Mouse (Mus musculus) retina, embryonic 14.5 days (tissue): ENCODE measurements around the gene Ncapd2.

Experiments used
- DNase-seq: peaks from one replicate; pipeline ENCODE4 v3.0.0-alpha.2; 2015; ENCODE audit warnings: low spot score

Gene Ncapd2

DNA sequence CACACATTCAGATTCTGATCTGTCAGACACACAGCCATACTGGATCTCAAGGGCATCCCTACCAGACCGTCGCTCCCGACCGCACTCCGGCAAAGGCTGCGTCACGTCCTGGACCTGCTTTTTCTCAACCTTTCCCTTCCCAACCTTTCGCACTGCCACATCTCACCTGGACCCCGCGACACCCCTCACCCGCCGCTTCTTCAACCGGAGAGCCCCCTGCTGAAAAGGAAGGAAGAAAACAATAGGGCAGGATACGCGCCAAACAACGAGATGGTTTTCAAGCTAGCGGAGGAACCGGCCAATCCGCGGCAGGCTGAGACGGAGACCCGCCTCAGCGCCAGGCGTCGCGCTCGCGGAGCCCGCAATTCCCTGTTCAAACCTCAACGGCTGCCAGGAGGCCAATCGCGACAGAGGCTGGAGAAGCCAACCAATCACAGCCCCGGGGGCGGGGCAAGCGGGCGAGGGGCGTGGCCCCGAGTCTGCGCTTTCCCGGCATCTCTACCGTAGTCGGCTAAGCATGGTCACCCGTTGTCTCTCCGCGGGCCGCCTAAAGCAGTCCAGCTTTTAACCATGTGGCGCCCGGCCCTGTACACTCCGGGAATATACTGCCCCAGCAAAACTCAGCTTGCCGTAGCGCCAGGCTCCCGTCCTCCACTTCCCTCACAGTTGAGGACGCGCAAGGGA, at the start of gene Ncapd2, which contains the start of gene Mrpl51:
TSS of gene Ncapd2 (minus strand) at position 370 of the 684 bp plus-strand sequence.
TSS of gene Mrpl51 (plus strand) at position 470 of the 684 bp plus-strand sequence.
- peak; percentile 99 for DNase-seq

DNA sequence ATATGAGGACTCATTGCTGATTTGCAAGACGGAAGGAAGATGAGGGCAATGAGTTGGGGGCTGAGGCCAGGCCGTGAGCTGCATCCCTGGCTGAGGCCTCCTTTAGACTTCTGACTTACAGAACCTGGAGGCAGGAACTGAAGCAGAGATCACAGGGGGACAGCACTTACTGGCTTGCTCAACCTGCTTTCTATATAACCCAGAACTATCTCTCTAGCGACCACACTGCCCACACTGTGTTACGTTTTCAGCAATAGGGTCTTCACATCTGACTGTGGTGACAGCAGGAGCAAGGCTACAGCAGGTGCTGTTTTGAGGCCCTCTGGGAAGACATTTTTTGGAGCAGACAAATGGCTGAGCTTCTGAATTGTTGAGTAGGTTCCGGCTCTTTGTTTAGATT, 49.1 kb upstream of the Ncapd2 start:
- DNase-seq: no peak

DNA sequence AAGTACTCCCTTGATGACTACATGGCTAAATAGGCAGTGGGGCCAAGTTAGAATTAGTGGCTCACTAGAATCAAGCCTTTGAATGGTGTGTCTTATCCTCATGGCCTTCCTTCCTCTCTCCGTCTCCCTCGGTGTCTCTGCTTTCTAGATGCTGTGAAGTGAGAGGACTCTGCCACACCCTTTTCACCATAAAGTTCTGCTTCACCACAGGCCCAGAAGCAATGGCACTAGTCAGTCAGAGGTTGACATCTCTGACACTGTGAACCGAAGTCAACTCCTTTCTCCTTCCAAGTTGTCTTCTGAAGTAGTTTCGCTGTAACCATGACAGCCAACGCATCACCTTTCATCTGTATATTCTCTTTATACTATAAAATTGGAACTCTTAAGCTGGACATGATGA, 48.0 kb upstream of the Ncapd2 start:
- no peak for DNase-seq

DNA sequence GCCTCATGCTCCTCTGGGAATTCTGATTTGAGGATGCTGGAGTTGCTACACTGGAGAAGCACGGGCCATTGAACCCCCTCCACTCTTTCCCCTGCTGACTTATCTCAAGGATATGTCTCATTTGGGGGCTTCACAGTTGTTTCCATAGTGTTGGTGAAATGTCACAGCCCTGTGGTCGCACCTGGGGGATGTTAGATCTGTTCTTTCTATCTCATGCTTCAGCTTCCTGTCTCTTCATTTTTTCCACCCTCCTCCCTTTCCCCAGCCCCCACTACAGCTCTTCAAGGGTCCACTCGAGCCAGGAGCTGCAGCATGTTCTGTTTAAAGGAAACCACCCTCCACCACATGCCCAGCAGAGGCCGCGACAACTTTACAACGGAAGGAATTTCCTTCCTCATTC, 46.9 kb upstream of the Ncapd2 start:
- DNase-seq: no peak

DNA sequence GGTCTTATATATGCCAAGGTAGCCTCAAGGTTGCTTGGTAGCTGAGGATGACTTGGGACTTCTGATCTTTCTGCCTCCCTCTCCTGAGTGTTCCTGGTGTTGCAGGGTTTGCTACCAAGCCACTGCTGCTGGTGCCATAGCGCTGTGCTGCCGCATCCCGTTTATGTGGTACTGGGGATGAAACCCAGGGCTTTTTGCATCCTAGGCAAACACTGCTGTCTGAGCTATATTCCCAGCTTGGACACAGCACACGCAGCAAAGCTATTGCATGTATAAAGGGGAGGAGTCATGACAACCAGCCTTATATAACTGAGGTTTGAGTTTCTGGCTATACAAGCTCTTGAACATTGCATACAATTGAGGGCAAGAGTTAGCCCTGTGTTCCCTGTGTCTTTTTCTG, 45.9 kb upstream of the Ncapd2 start:
- DNase-seq: no peak

DNA sequence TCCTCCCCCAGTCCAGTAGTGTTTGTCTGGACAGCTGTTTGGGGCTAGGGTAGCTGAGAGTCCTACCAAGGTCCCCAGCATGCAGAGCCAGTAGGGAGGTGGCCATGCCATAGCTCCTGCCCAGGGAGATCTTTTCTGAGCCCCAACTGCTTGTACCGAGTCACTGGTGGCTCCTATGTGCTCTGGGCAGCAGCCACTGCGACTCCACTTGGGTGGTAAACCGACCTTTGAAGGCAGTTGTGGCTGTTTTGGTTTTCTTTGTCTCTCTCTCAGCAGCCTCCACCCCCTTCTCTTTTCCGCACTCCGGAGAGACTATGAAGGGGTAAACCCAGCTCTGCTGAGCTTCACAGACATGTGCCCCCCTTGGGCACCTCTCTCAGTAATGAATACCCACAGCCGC, 45.3 kb upstream of the Ncapd2 start, which contains the start of gene Cd27:
TSS of gene Cd27 (minus strand) at position 229 of the 400 bp plus-strand sequence.
- DNase-seq: no peak

DNA sequence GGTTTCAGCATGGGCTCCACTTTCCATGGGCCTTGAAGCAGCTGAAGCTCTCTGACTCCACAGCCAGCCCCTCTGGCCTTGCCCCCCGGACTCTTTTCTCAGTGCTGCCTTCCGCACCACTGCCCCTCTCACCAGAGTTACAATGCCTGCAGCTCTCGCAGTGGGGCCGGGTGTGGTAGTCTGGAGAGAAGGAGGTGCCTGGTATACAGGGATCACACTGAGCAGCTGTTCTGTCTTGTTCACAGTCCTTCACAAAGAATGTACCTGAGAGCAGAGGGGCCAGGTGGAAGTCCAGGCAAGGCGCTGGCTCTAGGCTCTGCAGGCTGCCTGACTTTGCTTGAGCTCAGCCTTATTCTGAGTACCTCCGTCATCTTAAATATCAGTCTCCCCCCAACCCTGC, 44.8 kb upstream of the Ncapd2 start:
- DNase-seq: peak; percentile 30

DNA sequence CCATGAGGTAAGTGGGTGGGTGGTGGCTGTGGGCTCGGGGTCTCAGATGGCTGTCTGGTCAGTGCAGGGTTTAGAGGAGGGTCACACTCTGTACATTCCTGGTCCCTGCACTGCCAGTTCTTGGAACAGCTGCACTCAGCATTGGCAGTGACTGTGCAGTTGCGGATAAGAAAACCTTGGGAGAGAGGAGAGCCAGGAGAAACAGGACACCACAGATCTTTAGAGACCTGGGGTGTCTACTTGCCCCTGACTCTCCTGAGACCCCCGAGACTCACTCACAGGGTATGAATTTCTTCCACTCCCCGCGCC, 43.0 kb upstream of the Ncapd2 start:
- no peak for DNase-seq

DNA sequence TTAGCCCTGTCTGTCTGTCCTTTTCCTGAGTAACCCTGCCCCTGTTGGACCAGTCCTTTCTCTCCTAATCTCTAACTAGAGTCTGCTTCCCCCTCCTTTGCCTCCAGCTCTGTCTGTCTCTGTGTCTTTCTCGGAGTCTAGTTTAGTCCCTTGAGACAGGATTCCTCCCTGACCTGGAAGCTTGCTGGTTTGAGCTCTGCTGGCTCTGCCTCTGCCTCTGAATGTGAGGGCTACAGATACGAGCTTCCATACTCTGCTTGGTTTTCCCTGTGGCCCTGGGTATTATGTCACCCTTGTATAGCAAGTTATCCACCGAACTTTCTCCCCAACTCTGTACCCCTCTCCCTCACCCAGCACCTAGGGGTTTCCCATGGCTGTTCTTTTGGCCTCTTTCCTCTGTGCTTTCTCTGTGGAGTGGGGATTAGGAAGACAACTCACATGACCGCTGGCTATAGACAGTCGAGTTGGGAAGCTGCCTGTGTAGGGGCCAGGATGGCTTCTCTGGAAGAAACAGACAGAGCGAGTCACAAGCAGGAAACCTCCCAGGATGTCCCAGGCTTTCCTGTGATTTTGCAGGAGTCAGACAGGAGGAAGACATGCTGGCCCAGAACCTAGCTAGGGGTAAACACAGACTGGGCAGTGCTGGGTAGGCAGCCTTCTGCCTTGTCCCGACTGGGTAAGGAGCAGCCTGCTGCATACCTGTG, 42.5 kb upstream of the Ncapd2 start:
- DNase-seq: no peak

DNA sequence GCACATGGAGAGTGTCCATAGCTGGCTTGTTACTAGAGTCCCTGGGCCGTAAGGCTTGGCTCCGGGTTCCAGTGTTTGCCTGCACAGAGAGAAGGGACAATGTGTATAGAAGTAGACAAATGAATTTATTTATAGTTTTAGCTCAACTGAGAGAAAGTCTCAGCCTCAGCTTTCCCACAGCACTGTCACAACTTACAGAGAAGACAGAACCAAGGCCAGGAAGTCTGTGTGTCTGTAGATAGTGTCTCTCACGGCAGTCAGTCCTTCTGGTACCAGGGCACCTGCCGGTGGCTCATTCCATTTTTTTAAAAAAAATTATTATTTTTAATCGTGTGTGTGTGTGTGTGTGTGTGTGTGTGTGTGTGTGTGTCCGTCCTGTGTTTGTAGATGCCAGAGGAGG, 41.0 kb upstream of the Ncapd2 start:
- no peak for DNase-seq

DNA sequence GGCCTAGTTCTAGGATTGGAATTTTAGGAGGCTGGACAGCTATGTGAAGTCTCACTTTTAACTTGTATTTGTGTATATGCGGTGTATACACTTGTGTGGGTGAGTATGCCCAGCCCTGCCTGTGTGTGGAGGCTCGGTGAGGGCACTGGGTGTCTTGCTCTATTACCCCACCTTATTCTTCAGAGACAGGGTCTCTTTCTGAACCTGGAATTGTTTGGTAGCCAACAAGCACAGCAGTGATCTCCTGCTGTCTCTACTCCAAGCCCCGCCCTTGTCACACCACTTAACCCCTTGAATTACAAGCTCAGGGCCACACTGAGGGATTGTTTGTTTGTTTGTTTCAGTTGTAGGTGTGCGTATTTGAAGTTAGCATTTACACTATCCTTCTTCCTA, 40.5 kb upstream of the Ncapd2 start:
- no peak for DNase-seq

DNA sequence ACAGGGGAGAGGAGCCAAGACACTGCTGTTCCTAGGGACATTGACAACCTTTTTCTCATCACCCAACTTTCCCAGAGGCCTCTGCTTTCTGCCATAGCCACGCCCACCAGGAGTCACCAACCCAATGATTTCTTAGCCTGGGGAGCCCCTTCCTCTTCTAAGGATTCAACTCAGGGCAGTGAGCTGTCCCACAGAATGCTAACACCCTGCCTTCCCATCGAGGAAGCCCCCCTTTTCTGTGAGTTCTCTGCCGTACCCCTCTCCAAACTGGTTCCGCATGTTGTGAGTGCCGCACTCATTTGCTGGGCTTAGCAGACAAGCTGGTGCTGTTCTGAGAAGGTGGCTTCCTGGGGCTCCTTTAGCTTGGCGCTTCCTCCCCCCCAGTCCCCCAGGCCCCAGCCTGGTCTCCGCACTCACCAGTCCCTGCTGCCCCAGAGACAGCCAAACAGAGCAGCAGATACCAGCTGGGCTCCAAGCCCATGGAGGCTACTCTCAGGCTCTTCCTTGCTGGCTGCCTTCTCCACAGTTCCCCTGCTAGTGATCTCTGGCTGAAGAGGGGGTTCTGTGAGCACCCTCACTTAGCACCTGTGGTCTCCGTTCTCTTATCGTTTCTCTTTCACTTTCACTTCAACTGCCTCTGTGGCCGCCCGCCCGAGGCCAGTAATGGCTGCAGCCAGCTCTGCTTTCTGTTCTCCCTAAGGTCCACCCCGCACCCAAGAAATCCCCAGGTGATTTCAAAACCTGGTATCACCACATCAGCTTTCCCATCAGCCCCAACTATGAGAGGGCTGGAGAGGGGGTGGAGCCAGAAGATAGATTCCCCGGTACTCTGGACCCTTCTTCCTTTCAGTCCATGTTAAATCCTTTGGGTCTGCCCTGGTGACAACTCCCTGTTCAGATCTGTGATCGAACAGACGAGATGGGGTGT, 39.9 kb upstream of the Ncapd2 start, which contains the start of gene Tapbpl:
TSS of gene Tapbpl (minus strand) at position 744 of the 928 bp plus-strand sequence.
- DNase-seq: peak; percentile 66

DNA sequence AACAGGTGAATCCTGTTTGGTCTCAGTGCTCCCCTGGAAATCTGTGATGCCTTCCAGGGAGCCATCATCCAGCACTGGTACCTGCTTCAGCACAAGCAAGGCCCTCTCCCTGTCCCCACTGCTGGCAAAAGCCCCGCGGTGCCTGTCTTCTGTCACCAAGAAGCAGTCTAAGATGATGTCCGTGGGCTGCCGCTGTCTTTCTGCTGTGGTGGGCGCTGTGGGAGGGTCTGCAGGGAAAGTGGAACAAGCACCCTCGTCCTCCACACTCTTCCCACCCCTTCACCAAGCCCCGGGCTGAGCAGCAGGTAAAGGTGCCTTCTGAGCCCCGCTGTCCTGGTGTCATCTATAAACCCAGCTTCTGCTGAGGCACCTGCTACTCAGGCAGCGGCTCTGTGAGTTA, 39.1 kb upstream of the Ncapd2 start:
- DNase-seq: no peak

DNA sequence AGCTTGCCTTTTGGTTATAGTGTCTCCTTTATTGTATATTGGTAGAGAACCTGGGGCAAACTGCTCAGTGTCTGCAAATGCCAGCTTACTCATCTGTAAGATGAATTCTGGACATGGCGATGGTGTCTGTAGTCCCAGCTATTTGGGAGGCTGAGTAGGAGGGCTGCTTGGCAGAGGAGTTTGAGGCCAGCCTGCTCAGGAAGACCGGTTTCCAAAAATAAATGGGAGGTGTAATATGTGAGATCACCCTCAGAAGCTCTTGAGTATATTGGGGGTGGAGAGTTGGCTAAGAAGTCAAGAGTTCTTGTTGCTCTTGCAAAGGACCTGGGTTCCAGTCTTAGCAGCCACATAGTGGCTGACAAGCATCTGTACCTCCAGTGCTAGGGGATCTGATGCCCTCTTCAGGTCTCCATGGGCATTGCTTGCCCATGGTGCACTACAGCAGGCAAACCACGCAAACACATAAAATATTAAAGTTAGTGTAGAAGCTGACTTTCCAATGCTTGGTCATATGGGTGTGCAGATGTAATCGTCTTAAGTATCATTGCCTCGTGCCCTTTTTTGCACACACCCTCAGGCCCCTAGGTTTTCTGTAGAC, 34.1 kb upstream of the Ncapd2 start:
- DNase-seq: no peak

DNA sequence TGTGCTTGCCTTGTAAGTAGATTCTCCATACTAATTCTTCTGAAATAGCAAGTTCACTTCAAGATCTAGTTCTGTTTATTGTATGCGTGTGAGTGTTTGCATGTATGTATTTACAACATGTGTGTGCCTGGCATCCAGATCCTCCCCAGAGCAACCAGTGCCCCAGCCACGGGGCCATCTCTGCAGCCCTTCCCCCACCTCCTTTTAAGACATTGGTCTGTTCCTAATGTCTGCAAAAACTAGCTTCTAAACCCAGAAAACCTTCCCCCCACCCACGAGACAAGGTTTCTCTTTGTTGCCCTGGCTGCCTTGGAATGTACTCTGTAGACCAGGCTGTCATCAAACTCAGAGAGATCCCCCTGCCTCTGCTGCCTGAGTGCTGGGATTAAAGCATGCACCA, 31.1 kb upstream of the Ncapd2 start:
- no peak for DNase-seq

DNA sequence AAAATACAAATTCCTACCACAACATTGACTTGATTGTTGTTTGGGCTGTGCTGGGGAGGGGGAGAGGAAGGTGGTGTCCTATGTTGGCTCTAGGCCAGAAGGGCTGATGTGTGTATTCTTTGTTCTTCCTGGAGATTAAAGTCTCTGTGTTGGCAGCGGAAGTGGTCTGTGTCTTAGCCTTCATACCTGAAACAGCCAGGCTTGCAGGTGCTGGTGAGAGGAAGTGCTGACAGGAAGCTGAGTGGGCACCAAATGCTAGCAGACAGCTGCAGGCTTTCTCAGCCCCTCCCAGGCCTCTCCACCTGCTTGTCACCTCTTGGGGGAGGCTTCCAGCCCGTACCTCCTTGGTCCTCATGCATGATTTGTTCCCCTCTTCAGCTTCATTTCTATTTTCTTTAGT, 30.6 kb upstream of the Ncapd2 start:
- DNase-seq: no peak

DNA sequence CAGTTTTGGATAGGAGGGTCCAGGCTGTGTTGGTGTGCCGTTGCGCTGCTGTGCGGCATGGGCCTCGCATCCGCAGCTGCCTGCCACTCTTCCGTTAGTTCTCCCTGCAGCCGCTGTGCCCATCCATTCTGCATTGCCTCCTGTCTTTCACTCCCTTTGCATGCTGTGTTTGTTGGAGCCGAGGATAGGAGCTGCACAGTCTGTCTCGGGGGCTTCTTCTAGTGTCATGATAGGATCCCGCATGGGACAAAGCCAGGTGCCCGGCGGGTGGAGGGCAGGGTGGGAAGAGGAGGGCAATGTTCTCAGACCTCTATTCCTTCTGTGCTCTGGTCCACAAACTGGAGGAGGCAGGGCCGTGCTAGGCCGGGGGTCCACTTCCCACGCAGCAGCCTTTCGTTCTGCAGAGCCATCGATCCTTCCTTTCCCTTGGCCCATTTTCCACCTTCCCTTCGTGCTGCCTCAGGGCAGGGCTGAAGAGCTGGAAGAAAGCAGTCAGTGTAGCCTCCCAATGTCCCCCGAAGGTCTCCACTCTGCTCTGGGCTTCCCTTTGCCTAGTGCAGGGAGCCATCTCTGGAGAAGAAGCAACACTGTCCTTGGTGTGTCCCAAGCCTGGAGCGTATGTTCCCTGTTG, 29.7 kb upstream of the Ncapd2 start:
- DNase-seq: no peak

DNA sequence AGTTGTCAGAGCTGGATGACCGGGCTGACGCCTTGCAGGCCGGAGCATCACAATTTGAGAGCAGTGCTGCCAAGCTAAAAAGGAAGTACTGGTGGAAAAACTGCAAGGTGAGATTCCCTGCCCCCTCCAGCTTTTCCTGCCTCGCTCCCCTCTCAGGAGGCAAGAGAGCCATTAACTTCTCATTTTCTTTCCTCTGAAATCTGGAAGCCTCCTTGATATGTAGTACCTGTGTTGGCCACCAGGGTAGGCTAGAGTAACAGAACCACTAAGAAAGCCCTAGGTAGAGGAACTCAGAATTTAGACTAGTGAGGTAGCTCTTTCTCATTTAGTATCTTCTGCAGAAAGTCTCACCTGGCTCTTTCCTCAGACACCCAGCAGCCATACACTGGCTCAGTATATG, 27.5 kb upstream of the Ncapd2 start:
- peak; percentile 82 for DNase-seq

DNA sequence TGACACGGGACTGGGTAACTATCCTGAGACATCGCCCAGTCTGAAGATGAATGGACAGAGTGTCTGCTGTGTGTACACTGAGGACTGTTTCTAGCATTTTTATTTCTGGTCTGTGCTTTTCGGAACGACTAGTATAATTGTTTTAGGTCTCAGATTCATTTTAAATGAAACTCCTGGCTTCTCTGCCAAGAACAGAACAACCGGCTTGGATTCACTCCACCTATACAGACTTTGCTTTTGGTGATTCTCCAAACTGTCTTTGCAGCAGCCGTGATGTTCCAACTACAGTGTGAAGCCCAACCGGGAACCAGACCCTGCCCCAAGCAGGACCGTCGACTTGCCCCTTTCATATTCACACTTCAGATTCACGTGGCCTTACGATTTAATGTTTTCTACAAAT, 26.4 kb upstream of the Ncapd2 start:
- no peak for DNase-seq

DNA sequence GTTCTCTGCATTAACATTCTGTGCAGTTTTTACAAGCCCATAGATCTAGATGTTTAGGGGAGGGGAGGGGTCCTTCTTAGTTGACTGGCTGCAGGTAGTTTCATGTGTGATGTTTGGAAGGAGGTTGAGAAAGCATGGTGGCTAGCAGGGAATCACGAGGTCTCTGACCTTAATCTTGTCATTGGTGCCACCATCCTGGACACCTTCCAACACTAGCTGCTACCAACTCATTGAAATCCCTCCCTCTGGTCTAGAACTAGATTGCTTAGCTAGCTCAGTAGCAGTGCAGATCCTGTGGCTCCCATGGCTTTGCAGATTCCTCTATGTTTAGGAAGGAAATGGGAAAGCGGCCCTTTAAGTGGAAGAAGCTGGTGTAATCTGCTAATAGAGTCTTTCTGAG, 25.4 kb upstream of the Ncapd2 start:
- DNase-seq: no peak

DNA sequence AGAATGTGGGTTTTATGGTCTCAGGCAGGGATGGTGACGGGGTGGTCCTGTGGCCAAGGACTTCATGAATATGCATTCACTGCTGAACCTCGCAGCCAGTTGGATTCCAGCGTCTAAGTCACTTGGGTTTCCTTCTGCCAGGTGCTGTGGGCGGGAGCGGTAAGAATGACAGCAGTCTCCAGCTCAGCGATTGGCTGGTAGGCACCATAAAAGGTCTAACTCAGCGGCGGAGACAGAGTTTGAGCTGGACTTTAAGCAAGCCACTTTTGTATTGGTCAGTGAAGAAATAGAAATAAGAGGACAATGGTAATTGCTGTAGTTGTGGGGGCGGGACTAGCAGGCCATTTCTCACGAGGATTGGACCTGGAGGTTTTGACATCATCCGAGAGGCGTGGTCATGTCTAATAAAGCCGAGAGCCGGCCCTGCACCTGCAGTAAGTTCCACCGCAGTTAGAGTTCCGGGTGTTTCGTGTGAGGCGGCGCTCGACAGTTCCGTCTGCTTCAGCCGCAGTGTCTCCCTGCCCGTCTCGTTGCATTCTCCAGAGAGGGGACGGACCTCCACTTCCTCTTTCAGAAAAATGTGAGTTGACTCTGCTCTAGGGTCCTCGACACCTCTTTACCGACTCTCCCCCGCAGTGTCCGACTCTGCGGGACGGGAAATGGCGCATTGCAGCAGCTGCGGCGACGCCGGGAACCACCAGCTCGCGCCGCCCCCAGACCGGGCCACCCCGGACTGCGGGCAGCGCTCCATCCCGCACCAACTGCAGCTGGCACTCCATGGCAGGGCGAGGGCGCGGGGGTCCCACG, 23.9 kb upstream of the Ncapd2 start, which contains the start of gene Vamp1:
TSS of gene Vamp1 (plus strand) at position 404 of the 807 bp plus-strand sequence.
- peak; percentile 97 for DNase-seq
